Mouse (Mus musculus): ENCODE results near the gene Cys1. TPM values are rescaled to one million over a fixed set of nuclear protein-coding genes. Genes with fewer than 3 reads are reported as not detected.
"Not testable (repeated sequence)": the region's sequence is repeated elsewhere in the genome, so short reads cannot be mapped to it uniquely, and the experiment has no call there.

The Cys1 gene
- polyA plus RNA-seq, 1 experiment, result 6.0 TPM

DNA sequence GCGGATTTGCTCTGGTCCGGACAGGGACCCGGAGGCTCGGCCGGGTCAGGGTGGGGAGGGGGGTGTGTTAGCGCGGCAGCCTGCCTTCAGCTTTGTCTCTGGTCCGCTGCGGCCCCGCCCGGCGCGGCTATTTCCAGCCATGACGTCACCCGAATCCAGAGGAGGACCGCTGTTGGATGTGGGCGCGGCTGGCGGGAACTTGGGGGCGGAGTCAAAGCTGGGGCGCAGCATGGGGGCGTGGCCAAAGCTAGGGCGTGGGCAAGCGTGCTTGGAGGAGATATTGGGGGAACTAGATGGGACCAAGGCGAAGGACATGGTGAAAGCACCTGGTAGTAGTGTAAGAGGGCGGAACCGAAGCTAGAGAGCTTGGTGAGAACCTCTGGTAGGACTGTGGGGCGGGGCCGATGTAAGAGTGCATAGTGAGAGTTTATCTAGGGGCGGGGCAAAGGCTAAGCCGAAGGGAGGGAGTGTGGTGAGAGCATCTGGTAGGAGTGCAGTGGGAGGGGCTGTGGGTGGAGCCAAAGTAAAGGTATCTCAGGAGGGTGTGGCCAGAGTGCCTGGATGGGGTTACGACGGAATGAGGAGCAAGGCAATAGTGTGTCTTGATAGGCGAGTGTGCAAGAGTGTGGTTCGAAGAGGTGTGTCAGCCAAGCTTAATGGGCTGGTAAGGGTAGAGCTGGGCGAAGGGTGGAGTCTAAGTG lies 29.8 kb downstream of the Cys1 start:
- H3K27ac ChIP-seq (ENCODE audit: insufficient read depth, low read length), result peak overlapping the region; percentile 22; the same call in 1 of the 2 replicates

GRCm38 (mm10) chr12:24651063-24651557 lies 30.5 kb downstream of the Cys1 start, which contains the start of gene Klf11:
Klf11 (plus strand) TSS chr12:24651274.
- H3K4me3 ChIP-seq (replicated peaks; ENCODE audit: insufficient read depth, low read depth, low read length), result peak within 1 kb of the TSS; percentile 83
- DNase-seq, result peak; percentile 95 to 96
- H3K27me3 ChIP-seq (ENCODE audit: control insufficient read depth, insufficient read depth, low read length), result no peaks in the 10 kb centered on the region
- peaks cover 7% of the 10 kb centered on the region; the same call in 1 of the 2 replicates for H3K4me1 ChIP-seq (ENCODE audit: control insufficient read depth, insufficient read depth, low read length)
- WGBS, result 1% methylated on average over 68 of the region's 68 CpGs
- TF ChIP-seq POLR2A (IDR thresholded peaks at IDR 0.05; ENCODE audit: borderline replicate concordance, insufficient read depth, low read length), result 0 out of 2 replicates have a peak, but pooled peaks have one; percentile 9
- TF ChIP-seq CTCF (IDR thresholded peaks at IDR 0.05; ENCODE audit: borderline replicate concordance, insufficient read depth, low read depth, low read length), result no peak
- H3K27ac ChIP-seq (ENCODE audit: insufficient read depth, low read length), result peak within 1 kb of the TSS; percentile 22; the same call in 1 of the 2 replicates

More for the DNA sequence above, 29.8 kb downstream of the Cys1 start:
- DNase-seq, result peak; percentile 80 to 84
- no peak for TF ChIP-seq CTCF (IDR thresholded peaks at IDR 0.05; ENCODE audit: borderline replicate concordance, insufficient read depth, low read depth, low read length)
- TF ChIP-seq POLR2A (IDR thresholded peaks at IDR 0.05; ENCODE audit: borderline replicate concordance, insufficient read depth, low read length), result no peak
- H3K4me1 ChIP-seq (ENCODE audit: control insufficient read depth, insufficient read depth, low read length), result peaks cover 7% of the 10 kb centered on the region; the same call in 1 of the 2 replicates
- H3K27me3 ChIP-seq (ENCODE audit: control insufficient read depth, insufficient read depth, low read length), result no peaks in the 10 kb centered on the region
- 3% methylated on average over 36 of the region's 36 CpGs for WGBS
- H3K4me3 ChIP-seq (replicated peaks; ENCODE audit: insufficient read depth, low read depth, low read length), result peak overlapping the region; percentile 83

DNA sequence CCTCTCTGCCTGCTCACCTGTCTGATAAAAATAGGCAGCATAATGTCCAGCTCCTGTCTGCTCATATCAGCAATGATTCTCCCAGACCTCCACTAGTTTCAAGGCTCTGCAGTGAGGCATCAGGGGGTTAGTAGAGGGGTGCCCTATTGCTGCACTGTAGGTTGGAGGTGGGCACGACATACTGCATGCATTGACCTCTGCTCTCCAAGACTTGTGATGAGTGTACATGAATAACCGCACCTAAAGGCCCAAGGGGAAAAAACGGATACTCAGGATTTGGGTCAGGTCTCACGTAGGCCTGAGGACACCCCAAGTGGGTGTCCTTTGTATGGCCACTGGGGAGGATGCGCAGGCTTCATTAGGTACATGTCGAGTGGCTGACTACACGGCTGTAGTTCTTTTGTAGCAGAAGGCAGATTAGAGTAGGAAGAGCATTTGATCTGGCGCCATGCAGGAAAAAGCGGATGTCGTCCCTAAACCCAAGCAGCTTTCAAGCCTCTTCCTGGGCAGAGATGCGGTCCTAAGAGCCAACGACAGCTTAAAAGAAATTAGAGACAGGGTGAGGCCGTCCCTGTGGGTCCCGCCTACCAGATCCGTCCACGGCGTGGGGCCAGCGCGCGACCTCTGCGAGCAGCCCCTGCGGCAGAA lies 31.1 kb downstream of the Cys1 start:
- Histone ChIP-seq H3K27ac (ENCODE audit: insufficient read depth, low read length) (no peak overlapping the region), H3K4me3 (replicated peaks; ENCODE audit: insufficient read depth, low read depth, low read length) (peak overlapping the region; percentile 83), H3K4me1 (ENCODE audit: control insufficient read depth, insufficient read depth, low read length) (peaks cover 7% of the 10 kb centered on the region; the same call in 1 of the 2 replicates), H3K27me3 (ENCODE audit: control insufficient read depth, insufficient read depth, low read length) (no peaks in the 10 kb centered on the region)
- WGBS, result 7% methylated on average over 22 of the region's 22 CpGs
- no peak for DNase-seq
- TF ChIP-seq CTCF (IDR thresholded peaks at IDR 0.05; ENCODE audit: borderline replicate concordance, insufficient read depth, low read depth, low read length) (no peak), POLR2A (IDR thresholded peaks at IDR 0.05; ENCODE audit: borderline replicate concordance, insufficient read depth, low read length) (no peak)

GRCm38 (mm10) chr12:24648094-24648493 lies 33.5 kb downstream of the Cys1 start:
- no peak overlapping the region for H3K27ac ChIP-seq (ENCODE audit: insufficient read depth, low read length)
- no peak overlapping the region for H3K4me3 ChIP-seq (replicated peaks; ENCODE audit: insufficient read depth, low read depth, low read length)
- 59% methylated on average over 1 of the region's 1 CpGs for WGBS
- peaks cover 7% of the 10 kb centered on the region; the same call in 1 of the 2 replicates for H3K4me1 ChIP-seq (ENCODE audit: control insufficient read depth, insufficient read depth, low read length)
- H3K27me3 ChIP-seq (ENCODE audit: control insufficient read depth, insufficient read depth, low read length), result no peaks in the 10 kb centered on the region
- no peak for DNase-seq
- no peak for TF ChIP-seq POLR2A (IDR thresholded peaks at IDR 0.05; ENCODE audit: borderline replicate concordance, insufficient read depth, low read length)
- no peak for TF ChIP-seq CTCF (IDR thresholded peaks at IDR 0.05; ENCODE audit: borderline replicate concordance, insufficient read depth, low read depth, low read length)

- Histone ChIP-seq H3K4me1 (ENCODE audit: control insufficient read depth, insufficient read depth, low read length) (peaks cover 11% of the 10 kb centered on the region; the same call in 1 of the 2 replicates), H3K27ac (ENCODE audit: insufficient read depth, low read length) (no peak overlapping the region), H3K4me3 (replicated peaks; ENCODE audit: insufficient read depth, low read depth, low read length) (no peak overlapping the region), H3K27me3 (ENCODE audit: control insufficient read depth, insufficient read depth, low read length) (no peaks in the 10 kb centered on the region)
- no peak for DNase-seq
- no peak for TF ChIP-seq CTCF (IDR thresholded peaks at IDR 0.05; ENCODE audit: borderline replicate concordance, insufficient read depth, low read depth, low read length)
- TF ChIP-seq POLR2A (IDR thresholded peaks at IDR 0.05; ENCODE audit: borderline replicate concordance, insufficient read depth, low read length), result no peak
- whole genome bisulfite sequencing, result 56% methylated on average over 6 of the region's 6 CpGs
Observed at GRCm38 (mm10) chr12:24645901-24646300, 35.7 kb downstream of the Cys1 start.

GRCm38 (mm10) chr12:24644125-24644571 lies 37.5 kb downstream of the Cys1 start:
- DNase-seq, result no peak
- H3K27me3 ChIP-seq (ENCODE audit: control insufficient read depth, insufficient read depth, low read length), result no peaks in the 10 kb centered on the region
- no peak overlapping the region for H3K4me3 ChIP-seq (replicated peaks; ENCODE audit: insufficient read depth, low read depth, low read length)
- no peak overlapping the region for H3K27ac ChIP-seq (ENCODE audit: insufficient read depth, low read length)
- no peak for TF ChIP-seq POLR2A (IDR thresholded peaks at IDR 0.05; ENCODE audit: borderline replicate concordance, insufficient read depth, low read length)
- TF ChIP-seq CTCF (IDR thresholded peaks at IDR 0.05; ENCODE audit: borderline replicate concordance, insufficient read depth, low read depth, low read length), result no peak
- H3K4me1 ChIP-seq (ENCODE audit: control insufficient read depth, insufficient read depth, low read length), result peaks cover 8% of the 10 kb centered on the region; the same call in 1 of the 2 replicates
- 22% methylated on average over 1 of the region's 1 CpGs for WGBS

- whole genome bisulfite sequencing, result 4% methylated on average over 4 of the region's 4 CpGs
- peak; percentile 69 to 77 for DNase-seq
- Histone ChIP-seq H3K4me3 (replicated peaks; ENCODE audit: insufficient read depth, low read depth, low read length) (no peak overlapping the region), H3K27me3 (ENCODE audit: control insufficient read depth, insufficient read depth, low read length) (no peaks in the 10 kb centered on the region), H3K4me1 (ENCODE audit: control insufficient read depth, insufficient read depth, low read length) (peaks cover 8% of the 10 kb centered on the region; the same call in 1 of the 2 replicates), H3K27ac (ENCODE audit: insufficient read depth, low read length) (no peak overlapping the region)
- TF ChIP-seq POLR2A (IDR thresholded peaks at IDR 0.05; ENCODE audit: borderline replicate concordance, insufficient read depth, low read length), result no peak
- TF ChIP-seq CTCF (IDR thresholded peaks at IDR 0.05; ENCODE audit: borderline replicate concordance, insufficient read depth, low read depth, low read length), result no peak
Observed at GRCm38 (mm10) chr12:24642370-24642802, 39.2 kb downstream of the Cys1 start.

DNA sequence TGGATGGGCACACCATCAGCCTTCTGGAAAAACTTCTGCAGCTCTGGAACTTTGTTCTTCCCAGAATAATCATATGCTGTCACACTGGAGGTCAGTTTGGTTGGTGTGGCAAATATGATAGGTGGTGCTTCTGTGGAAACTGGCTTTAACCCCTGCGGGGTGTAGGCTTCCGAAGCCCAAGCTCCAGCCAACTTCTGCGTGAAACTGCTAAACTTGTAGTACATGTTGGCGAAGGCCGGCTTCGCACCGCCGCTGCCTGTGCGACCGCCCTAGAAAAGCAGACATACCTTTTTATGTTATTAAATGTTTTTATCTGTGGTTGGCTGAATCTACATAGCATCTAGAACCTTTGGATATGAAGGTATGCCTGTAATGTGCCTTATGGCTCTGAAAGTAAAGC lies 42.8 kb downstream of the Cys1 start:
- 94% methylated on average over 10 of the region's 10 CpGs for WGBS
- not testable (repeated sequence) for H3K4me1 ChIP-seq (ENCODE audit: control insufficient read depth, insufficient read depth, low read length); H3K27me3 ChIP-seq (ENCODE audit: control insufficient read depth, insufficient read depth, low read length); H3K4me3 ChIP-seq (replicated peaks; ENCODE audit: insufficient read depth, low read depth, low read length); H3K27ac ChIP-seq (ENCODE audit: insufficient read depth, low read length); DNase-seq
